In the genomic region with DNA sequence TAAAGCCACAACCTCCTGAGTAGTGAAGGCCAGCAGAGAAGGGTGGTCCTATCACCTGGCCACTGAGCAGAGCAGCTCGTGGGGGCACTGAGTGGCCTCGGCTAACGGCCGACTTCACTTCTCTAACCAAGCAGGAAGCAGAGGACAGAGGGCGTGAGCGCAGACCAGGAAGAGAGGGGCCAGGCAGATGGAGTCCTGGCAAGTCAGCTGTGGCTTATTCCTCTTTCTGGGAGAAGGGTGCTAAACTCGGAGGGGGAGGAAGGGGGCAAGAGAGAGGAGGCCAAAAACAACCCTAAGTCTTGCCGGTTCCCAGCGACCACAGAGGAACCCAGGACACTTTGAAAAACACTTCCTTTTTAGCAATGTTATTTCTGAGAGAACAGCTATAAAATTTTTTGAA, we compare ENCODE assay signal across 24 mouse cellular contexts. TPM values are rescaled to one million over a fixed set of nuclear protein-coding genes. Genes with fewer than 3 reads are reported as not detected.
DNase-seq lines count a peak whose midpoint lies in the region; ATAC-seq and TF ChIP-seq lines count a peak whose summit lies in the region.
"Had no signal": no experiment of that assay in that cellular context is flagged by ENCODE, and none has a peak within 500 bp of the region (broad histone marks: within the 10 kb centered on the region; RNA-seq: fewer than 3 reads in every experiment).

No protein-coding gene starts in this region.

- no peaks in the 10 kb centered on the region for H3K79me2 ChIP-seq in heart, adult 2 months (replicated peaks; ENCODE audit: control insufficient read depth, insufficient read depth, low read length)

- H3K4me2 ChIP-seq in liver, postnatal 0 days (ENCODE audit: low read depth, low read length), result no peak overlapping the region
- H3K4me2 ChIP-seq: liver, embryonic 13.5 days had no signal

- H3K9me3 ChIP-seq in liver, postnatal 0 days (ENCODE audit: low read length), result no peaks in the 10 kb centered on the region
- H3K9me3 ChIP-seq: hindbrain, embryonic 10.5 days; liver, embryonic 13.5 days; midbrain, embryonic 10.5 days had no signal

- 0 out of 2 replicates have a peak, but pooled peaks have one; percentile 13 for TF ChIP-seq POLR2A in heart, adult 2 months (IDR thresholded peaks at IDR 0.05; ENCODE audit: insufficient read depth, low read depth, low read length)

- intact Hi-C loops in heart, adult 2 months (cut with DNase I), result no loop called here

- no peak for TF ChIP-seq CTCF in heart, adult 2 months (IDR thresholded peaks at IDR 0.05)
- TF ChIP-seq CTCF in liver, postnatal 0 days (IDR thresholded peaks at IDR 0.05; ENCODE audit: low read depth), result no peak

- no peaks in the 10 kb centered on the region for H3K27me3 ChIP-seq in heart, adult 2 months (ENCODE audit: control insufficient read depth, insufficient read depth, low read length)
- H3K27me3 ChIP-seq in liver, postnatal 0 days (ENCODE audit: insufficient read depth, low read length), result no peaks in the 10 kb centered on the region
- H3K27me3 ChIP-seq: CH12.LX; liver, embryonic 13.5 days had no signal

- DNase-seq in heart, adult 2 months, result peak in 1 of 2 experiments; percentile 45
- DNase-seq in heart, adult 8-10 months (ENCODE audit: low spot score), result no peak
- peak; percentile 27 for DNase-seq in liver, postnatal 0 days
- DNase-seq in telencephalon, adult 2 months (ENCODE audit: low read depth, low spot score), result peak; percentile 31
- DNase-seq in left cerebral cortex, adult 11 months (ENCODE audit: low spot score), result no peak
- no peak for DNase-seq in kidney, adult 8-10 months
- DNase-seq: cerebellum, adult 11 months; cerebellum, postnatal 10 days; forebrain, postnatal 0 days; left cerebral cortex, postnatal 4 days; liver, embryonic 13.5 days; retina, postnatal 1 day; thymus, postnatal 14 days had no signal

- ATAC-seq in common myeloid progenitor, adult 5-6 weeks (replicated peaks; ENCODE audit: low read depth, poor library complexity, severe bottlenecking), result peak; percentile 98
- peak; percentile 59 for ATAC-seq in liver, postnatal 0 days
- ATAC-seq: forebrain, postnatal 0 days; hindbrain, postnatal 0 days; intestine, postnatal 0 days; lung, postnatal 0 days had no signal

- no peaks in the 10 kb centered on the region for H3K36me3 ChIP-seq in heart, adult 2 months (ENCODE audit: control insufficient read depth, insufficient read depth, low read length)
- H3K36me3 ChIP-seq in liver, postnatal 0 days (replicated peaks; ENCODE audit: insufficient read depth, low read length), result peaks cover 66% of the 10 kb centered on the region

- WGBS in heart, adult 2 months, result 61% methylated on average over 9 of the region's 9 CpGs
- WGBS in liver, postnatal 0 days (ENCODE audit: insufficient replicate concordance), result 43% methylated on average over 9 of the region's 9 CpGs

- H3K4me3 ChIP-seq in heart, adult 2 months, result no peak overlapping the region
- H3K4me3 ChIP-seq in liver, postnatal 0 days (ENCODE audit: low read depth, low read length), result no peak overlapping the region
- H3K4me3 ChIP-seq: hindbrain, embryonic 10.5 days; left cerebral cortex, adult 2 months; liver, embryonic 13.5 days; midbrain, embryonic 10.5 days had no signal

- TF ChIP-seq EP300 in heart, adult 2 months (IDR thresholded peaks at IDR 0.05; ENCODE audit: insufficient read depth, low read depth, low read length), result no peak
- TF ChIP-seq EP300 in liver, postnatal 0 days (IDR thresholded peaks at IDR 0.05; ENCODE audit: low read depth), result no peak

- no peak overlapping the region for H3K27ac ChIP-seq in heart, adult 2 months
- 0 out of 2 replicates have a peak overlapping the region, but pooled peaks have one; percentile 34 for H3K27ac ChIP-seq in liver, postnatal 0 days (ENCODE audit: low read depth)
- H3K27ac ChIP-seq: hindbrain, embryonic 10.5 days; hindbrain, postnatal 0 days; kidney, postnatal 0 days; left cerebral cortex, adult 2 months; midbrain, embryonic 10.5 days had no signal

- H3K9ac ChIP-seq in heart, adult 2 months (ENCODE audit: low read depth, low read length), result no peak overlapping the region
- no peak overlapping the region for H3K9ac ChIP-seq in liver, postnatal 0 days (replicated peaks)
- H3K9ac ChIP-seq: forebrain, postnatal 0 days; liver, embryonic 13.5 days had no signal

- no peaks in the 10 kb centered on the region for H3K4me1 ChIP-seq in heart, adult 2 months (ENCODE audit: control insufficient read depth, insufficient read depth, low read length)
- H3K4me1 ChIP-seq in liver, postnatal 0 days (ENCODE audit: insufficient read depth), result no peaks in the 10 kb centered on the region
- H3K4me1 ChIP-seq: hindbrain, embryonic 10.5 days; midbrain, embryonic 10.5 days had no signal

RNA-seq across cellular contexts. Expression of a gene that starts 10.0 kb away (rescaled TPM):
- total RNA-seq in heart, adult 2 months (2021), result 10 to 100 TPM; 14.9 to 15.6 TPM
- polyA plus RNA-seq in heart, adult 2 months (2012; rRNA removed), result 7.2 and 13.4 TPM in 2 replicates
- total RNA-seq in heart, adult 8-10 months (2022), result 10 to 100 TPM; 12.0 to 17.2 (median 16.2) TPM
- 44.6 and 73.4 TPM in 2 replicates for total RNA-seq in common myeloid progenitor, adult 5-6 weeks (2017)
- polyA plus RNA-seq in liver, postnatal 0 days (2015; fragmentation: Nextera tagmentation; extraction: Ambion mirVana), result 11.4 and 14.4 TPM in 2 replicates

RNA-seq across cellular contexts. Expression of a gene that starts 29.6 kb away (rescaled TPM):
- total RNA-seq in heart, adult 2 months (2021), result 10 to 100 TPM; 30.0 to 30.8 TPM
- polyA plus RNA-seq in heart, adult 2 months (2012; rRNA removed), result 43.8 and 59.9 TPM in 2 replicates
- total RNA-seq in heart, adult 8-10 months (2022), result 10 to 100 TPM; 29.2 to 31.6 (median 31.1) TPM
- total RNA-seq in common myeloid progenitor, adult 5-6 weeks (2017), result 88.8 and 127 TPM in 2 replicates
- polyA plus RNA-seq in liver, postnatal 0 days (2015; fragmentation: Nextera tagmentation; extraction: Ambion mirVana), result 17.5 and 19.4 TPM in 2 replicates

RNA-seq across cellular contexts. Expression of a gene that starts 44.8 kb away (rescaled TPM):
- total RNA-seq in heart, adult 2 months (2021), result not detected
- not detected in 2 replicates for polyA plus RNA-seq in heart, adult 2 months (2012; rRNA removed)
- not detected for total RNA-seq in heart, adult 8-10 months (2022)
- 0.05 TPM in 1 of 2 replicates, not detected in the other for total RNA-seq in common myeloid progenitor, adult 5-6 weeks (2017)
- polyA plus RNA-seq in liver, postnatal 0 days (2015; fragmentation: Nextera tagmentation; extraction: Ambion mirVana), result not detected in 2 replicates
- total RNA-seq: CH12.LX had no signal
- polyA plus RNA-seq: gonadal fat pad, adult 2 months; heart, embryonic 14.5 days; hindbrain, embryonic 10.5 days; liver, embryonic 13.5 days; midbrain, embryonic 10.5 days had no signal

Comparison
In these comparisons a context has a peak if more than half of its experiments do, and no peak if none do; other contexts are left out.
1. DNase-seq: peak in liver, postnatal 0 days (single experiment) and telencephalon, adult 2 months (single experiment); none in heart, adult 8-10 months (single experiment), left cerebral cortex, adult 11 months (single experiment) and kidney, adult 8-10 months (0 of 2).